Mouse (Mus musculus) spleen, postnatal 14 days (tissue): ENCODE measurements around the gene Cckar.

Experiments
- DNase-seq, 2 experiments: peaks; one replicate each; pipeline ENCODE4 v3.0.0; 2021 to 2022; ENCODE audit warnings: low spot score in 2 of 2

Cckar gene

GRCm38 (mm10) chr5:53707235-53708177 is at the start of gene Cckar:
Cckar (minus strand) TSS chr5:53707705.
- no peak for DNase-seq

GRCm38 (mm10) chr5:53744061-53744460 is 36.6 kb upstream of the Cckar start:
- DNase-seq = no peak

- DNase-seq = no peak
Observed at GRCm38 (mm10) chr5:53732933-53733332, 25.4 kb upstream of the Cckar start.

DNA sequence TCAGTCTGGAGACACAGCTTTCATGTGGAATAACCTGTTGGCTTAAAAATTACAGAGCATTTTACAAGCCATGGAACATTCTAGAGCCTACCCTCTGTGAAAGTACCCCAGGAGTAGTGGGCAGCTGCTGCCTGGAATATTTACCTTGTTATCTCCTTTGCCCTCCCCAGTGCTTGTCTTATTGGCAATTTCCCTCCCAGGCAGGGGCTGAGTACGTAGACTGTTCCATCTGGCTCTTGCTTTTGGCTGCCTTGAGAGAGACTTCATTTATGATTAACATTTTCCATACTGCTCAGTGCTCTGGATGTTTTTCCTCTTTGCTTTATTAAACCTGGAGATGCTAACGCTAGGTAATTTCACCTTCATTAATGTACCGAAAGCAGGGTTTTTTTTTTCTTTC is 20.1 kb upstream of the Cckar start:
- no peak for DNase-seq

GRCm38 (mm10) chr5:53726011-53726410 is 18.5 kb upstream of the Cckar start:
- no peak for DNase-seq

DNA sequence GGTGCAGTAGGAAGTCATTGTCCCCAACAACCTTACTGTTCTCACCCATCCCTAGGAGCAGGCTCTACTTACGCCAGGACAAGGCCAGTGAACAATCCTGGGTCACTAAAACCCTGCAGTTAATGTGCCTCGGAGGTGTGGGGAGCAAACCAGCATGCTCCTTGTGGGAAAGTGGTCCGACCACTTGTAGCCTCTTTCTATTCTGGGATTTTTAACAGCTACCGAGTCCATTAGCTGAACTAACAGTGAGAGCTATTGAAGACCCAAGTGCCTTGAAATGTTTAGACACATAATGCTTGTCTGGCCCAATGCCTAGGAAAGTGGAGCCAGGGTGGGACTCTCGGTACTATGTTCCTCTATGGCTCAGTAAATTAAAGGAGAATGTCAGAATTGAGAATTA is 9.0 kb upstream of the Cckar start:
- DNase-seq = no peak

DNA sequence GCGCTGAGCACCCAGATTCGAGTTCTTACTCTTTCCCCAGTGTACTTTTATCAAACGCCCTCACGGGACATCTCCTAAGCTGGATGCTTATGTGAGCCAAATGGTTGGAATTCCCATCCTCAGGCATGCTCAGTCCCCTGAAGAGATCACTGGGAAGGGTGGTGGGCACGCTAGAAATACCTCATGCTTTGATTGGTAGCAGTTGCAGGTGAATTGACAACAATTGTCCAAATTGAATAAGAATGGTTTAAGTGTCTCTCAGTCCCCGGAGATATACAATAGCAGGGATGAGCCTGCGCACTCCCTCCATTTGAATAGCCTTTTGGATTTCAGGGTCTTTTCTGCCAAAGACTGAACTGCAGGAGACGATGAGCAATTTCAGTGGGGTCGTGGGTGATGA is 3.8 kb upstream of the Cckar start:
- no peak for DNase-seq

DNA sequence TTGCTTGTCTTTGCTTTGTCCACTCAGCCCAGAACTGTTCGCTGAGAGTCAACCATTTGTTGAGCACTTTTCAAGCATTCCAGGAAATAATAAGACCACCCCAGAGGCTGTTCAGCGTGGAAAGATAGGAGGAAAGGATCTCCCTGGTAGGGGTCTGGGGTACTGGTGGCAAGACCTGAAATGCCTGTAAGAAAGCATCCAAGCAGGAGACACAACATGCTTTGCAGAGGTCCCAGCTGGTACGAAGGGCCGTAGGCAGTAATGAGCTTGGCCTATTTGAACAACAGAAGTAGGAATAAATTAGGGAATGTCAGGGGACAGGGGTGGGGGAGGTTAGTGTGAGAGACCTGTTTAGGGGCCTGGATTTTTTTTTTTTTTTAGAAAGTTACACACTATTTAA is 686 bp upstream of the Cckar start:
- DNase-seq = no peak

DNA sequence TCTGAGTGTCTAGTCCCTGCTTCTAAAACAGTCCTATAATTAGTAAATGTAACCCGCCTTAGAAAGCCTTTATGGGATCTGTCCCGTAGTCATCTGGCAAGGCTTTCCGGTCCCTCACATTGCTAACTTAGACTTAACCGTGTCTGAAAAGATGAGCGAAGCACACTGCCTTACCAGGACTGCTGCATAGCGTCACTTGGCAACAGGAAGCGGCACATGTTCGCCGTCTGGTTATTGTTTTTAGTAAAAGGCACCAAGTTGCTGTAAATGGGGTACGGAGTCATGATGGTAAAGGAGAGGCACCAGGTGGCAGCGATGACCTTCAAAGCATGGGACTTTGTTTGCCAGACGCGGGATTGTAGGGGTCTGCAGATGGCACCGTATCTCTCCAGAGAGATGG is 4.8 kb downstream of the Cckar start:
- DNase-seq = no peak

GRCm38 (mm10) chr5:53697794-53698193 is 9.7 kb downstream of the Cckar start:
- DNase-seq = no peak

- no peak for DNase-seq
Observed at GRCm38 (mm10) chr5:53696701-53697100, 10.8 kb downstream of the Cckar start.

DNA sequence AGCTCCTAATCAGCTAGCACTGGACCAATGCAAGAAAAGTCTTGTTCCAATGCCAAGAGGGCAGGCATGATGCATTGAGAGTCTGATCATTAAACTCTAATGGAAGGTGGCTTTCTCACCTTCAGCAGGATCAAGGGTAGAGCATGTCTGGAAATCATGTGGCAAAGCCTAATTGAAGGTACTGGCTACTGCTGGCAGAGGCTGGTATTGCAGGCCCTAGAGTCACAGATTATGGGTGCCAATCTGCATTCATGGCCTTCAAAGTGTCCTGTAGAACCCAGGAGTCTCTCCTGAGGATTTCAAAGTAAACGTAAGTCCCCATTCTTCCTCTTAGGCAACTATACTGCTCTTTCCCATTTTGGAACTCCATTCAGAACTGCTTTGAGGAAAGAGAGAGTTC is 14.8 kb downstream of the Cckar start:
- DNase-seq = no peak

- no peak for DNase-seq
Observed at GRCm38 (mm10) chr5:53692100-53692499, 15.4 kb downstream of the Cckar start.

GRCm38 (mm10) chr5:53691577-53691976 is 15.9 kb downstream of the Cckar start:
- no peak for DNase-seq

DNA sequence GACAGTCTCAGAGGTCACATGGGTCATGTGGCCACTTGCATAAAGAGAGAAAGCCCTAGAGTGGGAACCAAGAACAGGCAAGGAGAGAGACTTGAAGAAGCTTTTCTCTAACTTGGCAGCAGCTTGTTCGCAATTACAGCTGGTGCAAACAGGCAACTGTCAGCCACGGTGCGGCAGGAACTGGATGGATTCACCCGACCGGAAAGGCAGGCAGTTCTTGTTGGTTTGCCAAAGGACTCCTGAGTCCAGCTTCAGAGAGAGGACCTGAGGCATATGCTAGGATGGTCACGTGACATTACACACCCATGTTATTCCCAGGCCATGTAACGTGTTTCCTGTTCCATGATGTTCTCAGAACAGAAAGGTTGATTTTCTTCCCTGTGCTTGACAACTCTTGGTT is 19.2 kb downstream of the Cckar start:
- DNase-seq = no peak

DNA sequence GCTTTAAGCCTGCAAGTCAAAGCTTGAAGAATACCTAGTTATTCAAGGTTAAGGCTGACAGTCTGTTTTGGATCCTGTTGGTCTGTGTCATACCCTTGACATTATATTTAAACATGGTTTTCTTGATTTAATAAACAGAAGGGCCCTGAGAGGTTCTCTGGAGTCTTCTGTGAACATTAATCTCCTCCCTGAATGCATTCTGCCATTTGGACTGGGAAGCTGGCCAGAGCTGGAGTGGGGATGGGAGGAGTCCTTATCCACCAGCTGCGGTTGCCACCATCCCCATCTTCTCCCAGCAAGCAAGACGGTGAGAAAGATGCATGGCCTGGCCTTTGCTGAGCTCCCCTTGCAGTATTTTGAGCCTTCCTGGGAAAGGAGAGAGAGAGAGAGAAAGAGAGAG is 21.1 kb downstream of the Cckar start:
- no peak for DNase-seq

GRCm38 (mm10) chr5:53685623-53686022 is 21.9 kb downstream of the Cckar start:
- DNase-seq = no peak

DNA sequence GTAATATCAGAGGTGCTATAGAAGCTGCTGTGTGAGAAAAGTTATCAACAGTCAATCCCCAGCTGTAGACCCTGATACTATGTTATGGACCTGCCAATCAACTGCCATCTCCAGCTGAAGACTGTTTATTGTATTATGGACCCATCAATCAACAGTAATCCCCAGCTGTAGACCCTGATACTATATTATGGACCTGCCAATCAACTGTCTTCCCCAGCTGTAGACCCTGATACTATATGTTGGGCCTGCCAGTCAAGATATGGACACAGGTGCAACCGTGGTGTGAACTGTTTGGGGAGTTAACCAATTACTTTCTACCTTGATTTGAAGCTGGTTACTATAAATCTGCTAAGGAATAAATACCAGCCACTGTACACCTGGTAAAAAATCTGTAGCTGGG is 23.1 kb downstream of the Cckar start:
- DNase-seq = no peak

GRCm38 (mm10) chr5:53683916-53684315 is 23.6 kb downstream of the Cckar start:
- no peak for DNase-seq

- DNase-seq = no peak
Observed at GRCm38 (mm10) chr5:53679651-53680050, 27.9 kb downstream of the Cckar start.

- no peak for DNase-seq
Observed at GRCm38 (mm10) chr5:53678036-53678767, 29.3 kb downstream of the Cckar start.

GRCm38 (mm10) chr5:53676671-53677070 is 30.8 kb downstream of the Cckar start:
- no peak for DNase-seq
